Mouse (Mus musculus): ENCODE results near the gene Hectd2. TPM values are rescaled to one million over a fixed set of nuclear protein-coding genes. Genes with fewer than 3 reads are reported as not detected.

The Hectd2 gene
- polyA plus RNA-seq, 1 experiment from 2014 or later, result 2.5 TPM

GRCm38 (mm10) chr19:36625906-36626305 is 71.5 kb downstream of the Hectd2 start:
- Histone ChIP-seq H3K4me1 (no peaks in the 10 kb centered on the region), H3K36me3 (no peaks in the 10 kb centered on the region), H3K27ac (no peak overlapping the region), H3K4me3 (no peak overlapping the region), H3K9ac (no peak overlapping the region), H3K27me3 (no peaks in the 10 kb centered on the region), H3K9me3 (no peaks in the 10 kb centered on the region), H3K4me2 (no peak overlapping the region)
- ATAC-seq (ENCODE audit: insufficient number of reproducible peaks, insufficient read depth, low FRiP score, low TSS enrichment, low read depth), result no peak
- 83% methylated on average over 1 of the region's 1 CpGs for WGBS

DNA sequence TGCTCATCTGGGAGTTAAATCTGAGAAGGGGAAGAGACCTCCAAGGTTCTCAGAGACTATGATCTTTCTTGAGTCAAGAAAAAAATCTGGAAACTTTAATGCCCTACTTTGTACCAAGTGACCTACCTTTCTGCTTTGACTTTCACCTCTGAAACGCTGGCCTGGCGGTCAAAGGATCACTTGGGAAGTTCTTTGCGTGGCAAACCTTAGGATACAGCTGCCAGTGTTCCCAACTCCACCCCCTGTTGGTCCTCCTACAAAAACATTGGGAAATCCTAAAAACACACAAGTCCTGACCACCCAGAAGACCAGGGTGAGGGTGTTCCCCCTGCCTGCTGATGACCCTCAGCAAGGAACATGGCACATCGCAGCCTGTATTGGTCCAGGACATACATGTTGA is 72.4 kb downstream of the Hectd2 start:
- Histone ChIP-seq H3K36me3 (no peaks in the 10 kb centered on the region), H3K9ac (no peak overlapping the region), H3K4me3 (no peak overlapping the region), H3K9me3 (no peaks in the 10 kb centered on the region), H3K4me1 (no peaks in the 10 kb centered on the region), H3K4me2 (no peak overlapping the region), H3K27ac (no peak overlapping the region), H3K27me3 (no peaks in the 10 kb centered on the region)
- 92% methylated on average over 4 of the region's 4 CpGs for WGBS
- ATAC-seq (ENCODE audit: insufficient number of reproducible peaks, insufficient read depth, low FRiP score, low TSS enrichment, low read depth), result no peak

- Histone ChIP-seq H3K9me3 (no peaks in the 10 kb centered on the region), H3K4me2 (no peak overlapping the region), H3K36me3 (no peaks in the 10 kb centered on the region), H3K4me3 (no peak overlapping the region), H3K4me1 (no peaks in the 10 kb centered on the region), H3K27me3 (no peaks in the 10 kb centered on the region), H3K27ac (no peak overlapping the region), H3K9ac (no peak overlapping the region)
- no peak for ATAC-seq (ENCODE audit: insufficient number of reproducible peaks, insufficient read depth, low FRiP score, low TSS enrichment, low read depth)
- WGBS, result 79% methylated on average over 9 of the region's 9 CpGs
Measured at GRCm38 (mm10) chr19:36629394-36629910, 75.0 kb downstream of the Hectd2 start.

- Histone ChIP-seq H3K4me3 (no peak overlapping the region), H3K27me3 (no peaks in the 10 kb centered on the region), H3K36me3 (no peaks in the 10 kb centered on the region), H3K27ac (no peak overlapping the region), H3K4me2 (no peak overlapping the region), H3K4me1 (no peaks in the 10 kb centered on the region), H3K9me3 (no peaks in the 10 kb centered on the region), H3K9ac (no peak overlapping the region)
- ATAC-seq (ENCODE audit: insufficient number of reproducible peaks, insufficient read depth, low FRiP score, low TSS enrichment, low read depth), result no peak
- 79% methylated on average over 5 of the region's 5 CpGs for WGBS
Measured at GRCm38 (mm10) chr19:36630361-36630760, 75.9 kb downstream of the Hectd2 start.

- ATAC-seq (ENCODE audit: insufficient number of reproducible peaks, insufficient read depth, low FRiP score, low TSS enrichment, low read depth), result no peak
- no peaks in the 10 kb centered on the region for H3K27me3 ChIP-seq
- no peak overlapping the region for H3K9ac ChIP-seq
- no peak overlapping the region for H3K4me2 ChIP-seq
- H3K36me3 ChIP-seq, result no peaks in the 10 kb centered on the region
- H3K4me3 ChIP-seq, result no peak overlapping the region
- no peaks in the 10 kb centered on the region for H3K4me1 ChIP-seq
- H3K27ac ChIP-seq, result no peak overlapping the region
- H3K9me3 ChIP-seq, result no peaks in the 10 kb centered on the region
- 80% methylated on average over 7 of the region's 7 CpGs for WGBS
Measured at GRCm38 (mm10) chr19:36634771-36635170, 80.3 kb downstream of the Hectd2 start.

GRCm38 (mm10) chr19:36637223-36637622 is 82.8 kb downstream of the Hectd2 start:
- ATAC-seq (ENCODE audit: insufficient number of reproducible peaks, insufficient read depth, low FRiP score, low TSS enrichment, low read depth), result no peak
- Histone ChIP-seq H3K27ac (no peak overlapping the region), H3K9ac (no peak overlapping the region), H3K36me3 (no peaks in the 10 kb centered on the region), H3K9me3 (0 out of 2 replicates have a peak, but pooled peaks cover 1% of the 10 kb centered on the region), H3K27me3 (no peaks in the 10 kb centered on the region), H3K4me1 (0 out of 2 replicates have a peak, but pooled peaks cover 4% of the 10 kb centered on the region), H3K4me3 (no peak overlapping the region), H3K4me2 (no peak overlapping the region)
- WGBS, result 88% methylated on average over 3 of the region's 3 CpGs

DNA sequence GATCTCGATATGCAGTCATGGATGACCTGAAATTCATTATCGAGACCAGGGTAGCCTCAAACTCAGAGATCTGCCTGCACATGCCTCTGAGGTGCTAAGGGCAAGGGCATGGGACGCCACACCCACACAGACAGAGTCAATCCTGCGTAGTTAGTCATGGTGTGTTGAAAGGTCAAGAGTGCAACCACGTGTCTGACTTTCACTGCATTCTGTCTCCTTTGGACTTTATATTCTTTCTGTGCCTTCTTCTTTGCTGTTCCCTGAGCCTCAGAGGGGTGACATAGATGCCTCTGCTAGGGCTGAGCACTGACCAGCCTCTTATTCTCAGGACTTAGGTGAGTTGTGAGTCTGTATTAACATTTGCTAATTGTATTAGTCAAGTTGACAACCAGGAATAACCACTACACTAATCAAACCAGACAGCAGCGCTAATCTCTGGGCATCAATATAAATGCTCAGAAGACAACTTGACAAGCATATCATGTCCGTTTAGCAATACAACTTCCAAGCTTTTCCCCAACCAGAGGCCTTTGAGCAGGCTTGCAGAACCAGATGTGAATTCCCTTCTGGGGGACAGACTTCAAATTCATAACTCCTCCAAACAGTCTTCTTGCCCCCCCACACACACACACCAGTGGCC is 83.6 kb downstream of the Hectd2 start:
- Histone ChIP-seq H3K27ac (no peak overlapping the region), H3K27me3 (no peaks in the 10 kb centered on the region), H3K36me3 (no peaks in the 10 kb centered on the region), H3K9me3 (peaks cover 9% of the 10 kb centered on the region; the same call in 1 of the 2 replicates), H3K4me2 (no peak overlapping the region), H3K4me1 (0 out of 2 replicates have a peak, but pooled peaks cover 4% of the 10 kb centered on the region), H3K9ac (no peak overlapping the region), H3K4me3 (no peak overlapping the region)
- no peak for ATAC-seq (ENCODE audit: insufficient number of reproducible peaks, insufficient read depth, low FRiP score, low TSS enrichment, low read depth)
- WGBS, result 62% methylated on average over 7 of the region's 7 CpGs

- no peaks in the 10 kb centered on the region for H3K27me3 ChIP-seq
- WGBS, result 71% methylated on average over 9 of the region's 9 CpGs
- no peak for ATAC-seq (ENCODE audit: insufficient number of reproducible peaks, insufficient read depth, low FRiP score, low TSS enrichment, low read depth)
- H3K4me2 ChIP-seq, result no peak overlapping the region
- H3K9me3 ChIP-seq, result peaks cover 9% of the 10 kb centered on the region; the same call in 1 of the 2 replicates
- no peaks in the 10 kb centered on the region for H3K36me3 ChIP-seq
- H3K4me3 ChIP-seq, result no peak overlapping the region
- 0 out of 2 replicates have a peak, but pooled peaks cover 4% of the 10 kb centered on the region for H3K4me1 ChIP-seq
- H3K27ac ChIP-seq, result no peak overlapping the region
- no peak overlapping the region for H3K9ac ChIP-seq
Measured at GRCm38 (mm10) chr19:36639072-36639471, 84.6 kb downstream of the Hectd2 start.

GRCm38 (mm10) chr19:36641128-36641527 is 86.7 kb downstream of the Hectd2 start:
- Histone ChIP-seq H3K27me3 (no peaks in the 10 kb centered on the region), H3K27ac (no peak overlapping the region), H3K4me2 (no peak overlapping the region), H3K4me1 (0 out of 2 replicates have a peak, but pooled peaks cover 5% of the 10 kb centered on the region), H3K9me3 (peaks cover 9% of the 10 kb centered on the region; the same call in 1 of the 2 replicates), H3K9ac (no peak overlapping the region), H3K4me3 (no peak overlapping the region), H3K36me3 (no peaks in the 10 kb centered on the region)
- no peak for ATAC-seq (ENCODE audit: insufficient number of reproducible peaks, insufficient read depth, low FRiP score, low TSS enrichment, low read depth)
- WGBS, result 71% methylated on average over 3 of the region's 3 CpGs

- H3K4me2 ChIP-seq, result no peak overlapping the region
- WGBS, result 88% methylated on average over 6 of the region's 6 CpGs
- no peak overlapping the region for H3K9ac ChIP-seq
- H3K27me3 ChIP-seq, result no peaks in the 10 kb centered on the region
- peaks cover 9% of the 10 kb centered on the region; the same call in 1 of the 2 replicates for H3K9me3 ChIP-seq
- H3K4me3 ChIP-seq, result no peak overlapping the region
- H3K4me1 ChIP-seq, result 0 out of 2 replicates have a peak, but pooled peaks cover 4% of the 10 kb centered on the region
- H3K27ac ChIP-seq, result no peak overlapping the region
- no peak for ATAC-seq (ENCODE audit: insufficient number of reproducible peaks, insufficient read depth, low FRiP score, low TSS enrichment, low read depth)
- H3K36me3 ChIP-seq, result no peaks in the 10 kb centered on the region
Measured at GRCm38 (mm10) chr19:36645308-36645889, 91.0 kb downstream of the Hectd2 start.

DNA sequence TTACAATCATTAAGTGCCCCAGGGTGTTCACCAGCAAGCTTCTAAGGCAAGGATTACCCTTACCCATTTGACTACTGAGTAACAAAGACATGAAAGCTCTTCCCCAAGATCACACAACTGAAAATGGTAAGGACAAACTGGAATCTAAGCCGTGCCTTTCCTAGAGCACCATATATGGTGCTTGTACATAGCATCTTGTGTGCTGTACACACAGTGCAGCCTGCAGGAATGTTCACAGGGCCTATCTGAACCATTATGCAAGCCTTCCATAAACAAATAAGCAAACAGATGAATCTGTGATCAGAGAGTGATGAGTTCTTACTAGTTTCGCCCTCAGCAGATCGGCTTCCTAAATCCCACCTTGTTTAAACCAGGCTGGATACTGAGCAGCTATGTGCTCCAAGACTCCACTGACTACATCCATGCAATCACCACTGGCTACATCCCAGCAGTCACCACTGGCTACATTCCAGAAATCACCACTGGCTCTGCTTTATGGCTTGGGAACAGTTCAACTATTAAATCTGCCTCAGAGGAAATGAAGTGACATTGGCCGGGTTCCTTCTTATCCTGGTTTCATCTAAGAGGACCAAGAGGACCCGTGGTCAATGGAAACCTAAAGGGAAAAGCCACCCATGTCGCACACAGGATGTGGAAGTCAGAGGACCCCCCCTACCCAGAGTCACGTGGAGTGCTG is 91.8 kb downstream of the Hectd2 start:
- Histone ChIP-seq H3K4me2 (no peak overlapping the region), H3K4me3 (no peak overlapping the region), H3K27ac (no peak overlapping the region), H3K9ac (no peak overlapping the region), H3K4me1 (0 out of 2 replicates have a peak, but pooled peaks cover 4% of the 10 kb centered on the region), H3K9me3 (peaks cover 9% of the 10 kb centered on the region; the same call in 1 of the 2 replicates), H3K27me3 (no peaks in the 10 kb centered on the region), H3K36me3 (no peaks in the 10 kb centered on the region)
- no peak for ATAC-seq (ENCODE audit: insufficient number of reproducible peaks, insufficient read depth, low FRiP score, low TSS enrichment, low read depth)
- 80% methylated on average over 7 of the region's 7 CpGs for whole genome bisulfite sequencing
